Mouse (Mus musculus): ENCODE measurements at regions not wholly inside any gene's neighbourhood (a gene's known extent, or its start where the extent isn't known, plus 50 kb on each side); places are given as distances from the start of the nearest gene placed in this dataset.

DNA sequence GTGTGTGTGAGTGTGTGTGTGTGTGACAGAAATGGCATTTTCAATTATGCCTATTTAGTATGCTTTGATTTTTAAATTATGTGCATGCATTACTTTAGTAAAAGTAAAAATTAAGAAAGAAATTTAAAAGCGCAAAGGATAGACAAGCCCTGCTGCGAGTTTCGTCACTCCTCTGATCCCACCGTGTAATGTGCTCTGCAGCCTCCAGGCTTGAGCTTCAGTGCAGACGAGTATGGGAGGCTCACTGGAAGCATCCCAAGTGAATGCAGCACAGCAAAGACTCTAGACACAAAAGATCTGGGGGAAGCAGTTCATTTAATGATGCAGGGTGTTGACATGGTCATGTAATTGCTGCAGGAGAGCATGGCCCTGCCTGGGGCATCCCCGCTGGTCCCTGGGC, 71.1 kb upstream of the Kazn start:
- Histone ChIP-seq H3K27me3 (replicated peaks; ENCODE audit: control insufficient read depth, insufficient read depth, low read length) (no peaks in the 10 kb centered on the region), H3K4me1 (replicated peaks; ENCODE audit: control insufficient read depth, insufficient read depth, low read length) (no peaks in the 10 kb centered on the region), H3K4me3 (ENCODE audit: low read depth, low read length) (no peak overlapping the region), H3K9ac (ENCODE audit: low read depth, low read length) (no peak overlapping the region), H3K27ac (ENCODE audit: low read depth, low read length) (no peak overlapping the region), H3K4me2 (replicated peaks; ENCODE audit: low read depth) (no peak overlapping the region), H3K9me3 (ENCODE audit: control insufficient read depth) (no peaks in the 10 kb centered on the region), H3K36me3 (ENCODE audit: control insufficient read depth, insufficient read depth) (no peaks in the 10 kb centered on the region)
- 86% methylated on average over 6 of the region's 6 CpGs for WGBS
- TF ChIP-seq CTCF (IDR thresholded peaks at IDR 0.05; ENCODE audit: low read depth): no peak
- ATAC-seq: no peak

DNA sequence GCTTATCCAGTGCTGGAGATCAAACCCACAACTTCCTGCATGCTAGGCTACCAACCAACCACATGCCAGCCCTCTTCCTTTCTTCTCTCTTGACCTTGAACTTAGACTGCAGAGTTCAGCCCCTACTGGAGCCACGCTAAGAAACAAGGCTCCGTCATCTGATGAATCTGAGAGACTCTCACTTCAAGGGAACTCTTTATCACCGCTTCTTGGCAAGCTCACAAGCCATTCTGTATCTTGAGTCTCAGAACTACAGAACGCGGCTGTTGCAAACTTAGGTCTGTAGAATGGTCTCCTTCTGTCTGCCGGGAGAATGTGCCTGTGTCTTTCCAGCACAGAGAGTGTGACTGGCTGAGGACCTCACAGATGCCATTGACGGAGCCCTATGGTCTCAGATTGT, 69.1 kb upstream of the Kazn start:
- WGBS: 69% methylated on average over 7 of the region's 7 CpGs
- Histone ChIP-seq H3K9me3 (ENCODE audit: control insufficient read depth) (no peaks in the 10 kb centered on the region), H3K4me1 (replicated peaks; ENCODE audit: control insufficient read depth, insufficient read depth, low read length) (no peaks in the 10 kb centered on the region), H3K4me2 (replicated peaks; ENCODE audit: low read depth) (no peak overlapping the region), H3K27me3 (replicated peaks; ENCODE audit: control insufficient read depth, insufficient read depth, low read length) (no peaks in the 10 kb centered on the region), H3K4me3 (ENCODE audit: low read depth, low read length) (no peak overlapping the region), H3K36me3 (ENCODE audit: control insufficient read depth, insufficient read depth) (no peaks in the 10 kb centered on the region), H3K9ac (ENCODE audit: low read depth, low read length) (no peak overlapping the region), H3K27ac (ENCODE audit: low read depth, low read length) (no peak overlapping the region)
- no peak for TF ChIP-seq CTCF (IDR thresholded peaks at IDR 0.05; ENCODE audit: low read depth)
- ATAC-seq: no peak

DNA sequence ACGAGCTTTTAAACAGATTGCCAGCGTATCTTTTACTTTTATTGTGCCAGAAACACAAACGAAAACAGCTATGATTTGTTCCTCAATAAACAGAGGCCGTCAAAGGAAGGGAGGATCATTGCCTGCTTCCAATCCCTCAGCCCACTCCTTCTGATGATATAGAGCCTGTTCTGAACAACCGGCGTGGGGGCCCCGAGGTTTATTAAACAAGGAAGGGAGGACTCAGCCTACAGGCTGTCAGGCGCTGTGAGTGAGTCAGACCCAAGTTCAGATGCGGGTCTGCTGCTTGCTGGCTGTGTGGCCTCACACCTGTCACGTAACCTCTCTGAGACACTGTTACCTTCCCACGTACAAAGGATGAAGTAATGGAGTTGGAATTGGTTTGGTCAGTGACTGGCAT, 68.1 kb upstream of the Kazn start:
- no peak overlapping the region for H3K27ac ChIP-seq (ENCODE audit: low read depth, low read length)
- H3K4me3 ChIP-seq (ENCODE audit: low read depth, low read length): no peak overlapping the region
- no peak overlapping the region for H3K9ac ChIP-seq (ENCODE audit: low read depth, low read length)
- no peaks in the 10 kb centered on the region for H3K4me1 ChIP-seq (replicated peaks; ENCODE audit: control insufficient read depth, insufficient read depth, low read length)
- H3K9me3 ChIP-seq (ENCODE audit: control insufficient read depth): no peaks in the 10 kb centered on the region
- no peaks in the 10 kb centered on the region for H3K27me3 ChIP-seq (replicated peaks; ENCODE audit: control insufficient read depth, insufficient read depth, low read length)
- no peak for TF ChIP-seq CTCF (IDR thresholded peaks at IDR 0.05; ENCODE audit: low read depth)
- ATAC-seq: no peak
- WGBS: 27% methylated on average over 11 of the region's 11 CpGs
- H3K4me2 ChIP-seq (replicated peaks; ENCODE audit: low read depth): no peak overlapping the region
- no peaks in the 10 kb centered on the region for H3K36me3 ChIP-seq (ENCODE audit: control insufficient read depth, insufficient read depth)

DNA sequence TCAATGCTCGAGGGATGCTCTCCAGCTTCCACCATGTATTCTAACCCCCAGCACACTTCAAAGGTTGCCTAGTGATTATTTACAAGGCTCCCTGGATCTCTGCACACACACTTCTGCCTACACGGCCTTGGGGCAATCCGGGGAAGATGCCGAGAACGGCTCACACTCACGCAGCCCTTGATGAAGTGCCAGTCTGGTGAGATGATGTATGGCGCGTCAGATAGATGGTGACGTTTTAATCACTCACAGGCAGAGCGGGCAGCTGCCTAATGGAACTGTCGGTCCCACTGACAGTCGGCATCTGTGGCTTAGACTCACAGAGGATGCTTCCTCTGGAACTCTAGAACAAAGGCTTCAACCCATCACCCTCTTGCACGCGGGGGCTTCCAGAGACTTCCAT, 66.9 kb upstream of the Kazn start:
- Histone ChIP-seq H3K27me3 (replicated peaks; ENCODE audit: control insufficient read depth, insufficient read depth, low read length) (no peaks in the 10 kb centered on the region), H3K9ac (ENCODE audit: low read depth, low read length) (no peak overlapping the region), H3K4me3 (ENCODE audit: low read depth, low read length) (no peak overlapping the region), H3K36me3 (ENCODE audit: control insufficient read depth, insufficient read depth) (no peaks in the 10 kb centered on the region), H3K9me3 (ENCODE audit: control insufficient read depth) (no peaks in the 10 kb centered on the region), H3K4me2 (replicated peaks; ENCODE audit: low read depth) (no peak overlapping the region), H3K27ac (ENCODE audit: low read depth, low read length) (no peak overlapping the region), H3K4me1 (replicated peaks; ENCODE audit: control insufficient read depth, insufficient read depth, low read length) (no peaks in the 10 kb centered on the region)
- no peak for ATAC-seq
- 73% methylated on average over 14 of the region's 14 CpGs for WGBS
- TF ChIP-seq CTCF (IDR thresholded peaks at IDR 0.05; ENCODE audit: low read depth): no peak

DNA sequence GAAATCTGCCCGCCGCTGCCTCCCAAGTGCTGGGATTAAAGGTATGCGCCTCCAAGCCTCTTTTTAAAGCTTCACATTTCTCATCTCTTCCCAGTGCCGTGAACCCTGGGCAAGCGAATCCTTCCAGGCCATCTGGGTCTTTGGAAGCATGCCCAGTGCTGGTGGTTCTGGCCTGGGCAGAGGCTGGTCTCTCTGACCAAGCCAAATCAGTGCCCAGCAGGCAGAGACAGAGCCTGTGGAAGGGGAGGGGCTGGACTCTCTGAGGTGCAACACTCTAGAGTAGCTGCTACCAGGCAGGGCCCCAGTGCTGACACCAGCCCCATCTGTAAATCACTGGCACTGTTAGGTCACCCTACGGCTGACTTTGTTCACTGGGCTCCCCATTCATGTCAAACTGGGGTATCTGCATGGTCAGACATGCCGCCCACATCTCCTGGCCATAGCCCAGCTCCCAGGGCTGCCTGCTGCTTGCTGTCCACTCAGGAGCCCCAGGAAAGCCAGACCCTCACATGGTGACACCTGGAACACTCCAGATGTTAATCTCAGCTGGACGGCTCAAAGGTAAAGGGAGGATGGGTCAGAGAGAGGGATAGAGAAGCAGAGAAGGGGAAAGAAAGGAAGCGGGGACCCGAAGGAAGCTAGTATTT, 64.3 kb upstream of the Kazn start:
- Histone ChIP-seq H3K4me3 (ENCODE audit: low read depth, low read length) (no peak overlapping the region), H3K4me2 (replicated peaks; ENCODE audit: low read depth) (no peak overlapping the region), H3K9me3 (ENCODE audit: control insufficient read depth) (no peaks in the 10 kb centered on the region), H3K4me1 (replicated peaks; ENCODE audit: control insufficient read depth, insufficient read depth, low read length) (no peaks in the 10 kb centered on the region), H3K9ac (ENCODE audit: low read depth, low read length) (no peak overlapping the region), H3K36me3 (ENCODE audit: control insufficient read depth, insufficient read depth) (no peaks in the 10 kb centered on the region), H3K27ac (ENCODE audit: low read depth, low read length) (no peak overlapping the region), H3K27me3 (replicated peaks; ENCODE audit: control insufficient read depth, insufficient read depth, low read length) (no peaks in the 10 kb centered on the region)
- no peak for TF ChIP-seq CTCF (IDR thresholded peaks at IDR 0.05; ENCODE audit: low read depth)
- 77% methylated on average over 10 of the region's 10 CpGs for WGBS
- ATAC-seq: no peak

DNA sequence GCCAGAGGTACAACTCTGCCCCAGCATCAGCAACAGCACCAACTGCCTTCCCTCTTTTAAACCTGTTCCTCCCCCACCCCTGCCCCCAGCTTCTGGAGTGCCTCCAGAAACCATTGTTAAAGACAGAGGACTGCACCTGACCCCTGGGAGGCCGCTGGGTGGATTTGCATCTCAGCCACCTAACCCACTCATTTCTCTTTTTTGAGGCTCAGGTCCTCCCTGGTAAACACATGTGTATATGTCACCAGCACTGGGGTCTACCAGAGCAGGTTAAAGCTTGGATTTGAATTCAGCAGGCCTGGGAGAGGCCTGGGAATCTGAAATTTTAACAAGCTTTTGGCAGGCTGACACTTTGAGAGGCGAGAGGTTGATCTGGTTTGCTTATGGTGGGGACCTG, 63.5 kb upstream of the Kazn start:
- no peak overlapping the region for H3K4me2 ChIP-seq (replicated peaks; ENCODE audit: low read depth)
- ATAC-seq: no peak
- no peaks in the 10 kb centered on the region for H3K27me3 ChIP-seq (replicated peaks; ENCODE audit: control insufficient read depth, insufficient read depth, low read length)
- H3K4me3 ChIP-seq (ENCODE audit: low read depth, low read length): no peak overlapping the region
- no peaks in the 10 kb centered on the region for H3K4me1 ChIP-seq (replicated peaks; ENCODE audit: control insufficient read depth, insufficient read depth, low read length)
- H3K27ac ChIP-seq (ENCODE audit: low read depth, low read length): no peak overlapping the region
- TF ChIP-seq CTCF (IDR thresholded peaks at IDR 0.05; ENCODE audit: low read depth): no peak
- no peak overlapping the region for H3K9ac ChIP-seq (ENCODE audit: low read depth, low read length)
- H3K9me3 ChIP-seq (ENCODE audit: control insufficient read depth): no peaks in the 10 kb centered on the region
- 66% methylated on average over 2 of the region's 2 CpGs for WGBS
- H3K36me3 ChIP-seq (ENCODE audit: control insufficient read depth, insufficient read depth): no peaks in the 10 kb centered on the region
